24 mouse cellular contexts compared by ENCODE assay signal in genomic region chr17:72569491-72569890, GRCm38 (mm10). TPM values are rescaled to one million over a fixed set of nuclear protein-coding genes. Genes with fewer than 3 reads are reported as not detected.
DNase-seq lines count a peak whose midpoint lies in the region; ATAC-seq lines count a peak whose summit lies in the region.
"Had no signal": no experiment of that assay in that cellular context is flagged by ENCODE, and none has a peak within 500 bp of the region (broad histone marks: within the 10 kb centered on the region; RNA-seq: fewer than 3 reads in every experiment).

No protein-coding gene starts in this region.

- no peaks in the 10 kb centered on the region for H3K27me3 ChIP-seq in hindbrain, embryonic 11.5 days (ENCODE audit: control insufficient read depth, insufficient read depth, low read length)
- H3K27me3 ChIP-seq in midbrain, embryonic 16.5 days (ENCODE audit: control insufficient read depth, insufficient read depth, low read depth, low read length) = no peaks in the 10 kb centered on the region
- H3K27me3 ChIP-seq: embryonic facial prominence, embryonic 12.5 days; forebrain, embryonic 13.5 days; limb, embryonic 13.5 days; liver, embryonic 13.5 days; lung, embryonic 15.5 days had no signal

- peak; percentile 4 for DNase-seq in embryo, embryonic 10.5 days (ENCODE audit: low spot score)
- DNase-seq in embryo, embryonic 9.5 days (ENCODE audit: extremely low spot score) = no peak
- DNase-seq in hindbrain, embryonic 11.5 days (ENCODE audit: low spot score) = peak; percentile 9
- peak; percentile 21 for DNase-seq in mesoderm, embryonic 11.5 days (ENCODE audit: low read depth, low spot score)
- DNase-seq in thymus, postnatal 10 days (ENCODE audit: low spot score in 2 of 2) = no peak
- DNase-seq in cerebellum, adult 11-12 months = no peak
- no peak for DNase-seq in MN1 (ENCODE audit: low spot score)
- DNase-seq: adrenal gland, adult 8-10 months; cerebellum, postnatal 10 days; gastrocnemius, postnatal 25 days; kidney, adult 18-20 months; layer of hippocampus, postnatal 36 days; liver, embryonic 13.5 days; lung, postnatal 4 days; right cerebral cortex, postnatal 14 days had no signal

- H3K36me3 ChIP-seq in hindbrain, embryonic 11.5 days (ENCODE audit: control insufficient read depth, insufficient read depth, low read length) = no peaks in the 10 kb centered on the region
- H3K36me3 ChIP-seq in midbrain, embryonic 16.5 days (ENCODE audit: control insufficient read depth, insufficient read depth, low read length) = no peaks in the 10 kb centered on the region
- H3K36me3 ChIP-seq: embryonic facial prominence, embryonic 12.5 days; limb, embryonic 13.5 days; liver, embryonic 13.5 days; lung, embryonic 15.5 days had no signal

- H3K9me3 ChIP-seq in hindbrain, embryonic 11.5 days (ENCODE audit: control insufficient read depth, low read length) = no peaks in the 10 kb centered on the region
- no peaks in the 10 kb centered on the region for H3K9me3 ChIP-seq in midbrain, embryonic 16.5 days (replicated peaks; ENCODE audit: control insufficient read depth, low read length, poor library complexity, severe bottlenecking)
- H3K9me3 ChIP-seq: embryonic facial prominence, embryonic 12.5 days; forebrain, embryonic 13.5 days; limb, embryonic 13.5 days; lung, embryonic 15.5 days had no signal

- H3K27ac ChIP-seq in hindbrain, embryonic 11.5 days (ENCODE audit: low read depth, low read length) = no peak overlapping the region
- H3K27ac ChIP-seq in midbrain, embryonic 16.5 days (ENCODE audit: low read length) = no peak overlapping the region
- H3K27ac ChIP-seq: embryonic facial prominence, embryonic 12.5 days; forebrain, embryonic 13.5 days; kidney, postnatal 0 days; layer of hippocampus, adult 2 months; limb, embryonic 13.5 days; liver, embryonic 13.5 days; lung, embryonic 15.5 days had no signal

- ATAC-seq in hindbrain, embryonic 11.5 days (ENCODE audit: low FRiP score) = 0 out of 2 replicates have a peak, but pooled peaks have one; percentile 30
- 0 out of 2 replicates have a peak, but pooled peaks have one; percentile 32 for ATAC-seq in midbrain, embryonic 16.5 days
- ATAC-seq: forebrain, embryonic 13.5 days; Patski had no signal

- 61% methylated on average over 10 of the region's 10 CpGs for WGBS in hindbrain, embryonic 11.5 days
- 41% methylated on average over 10 of the region's 10 CpGs for WGBS in midbrain, embryonic 16.5 days

- no peak overlapping the region for H3K4me2 ChIP-seq in hindbrain, embryonic 11.5 days (replicated peaks; ENCODE audit: low read depth, low read length)
- 0 out of 2 replicates have a peak overlapping the region, but pooled peaks have one; percentile 8 for H3K4me2 ChIP-seq in midbrain, embryonic 16.5 days (ENCODE audit: low read length)
- H3K4me2 ChIP-seq: embryonic facial prominence, embryonic 12.5 days; forebrain, embryonic 13.5 days; limb, embryonic 13.5 days; liver, embryonic 13.5 days; lung, embryonic 15.5 days had no signal

- H3K9ac ChIP-seq in hindbrain, embryonic 11.5 days (ENCODE audit: low read depth, low read length) = no peak overlapping the region
- H3K9ac ChIP-seq in midbrain, embryonic 16.5 days (ENCODE audit: low read depth, low read length) = no peak overlapping the region
- H3K9ac ChIP-seq: embryonic facial prominence, embryonic 12.5 days; forebrain, embryonic 13.5 days; limb, embryonic 13.5 days; liver, embryonic 13.5 days; lung, embryonic 15.5 days had no signal

- no peak overlapping the region for H3K4me3 ChIP-seq in hindbrain, embryonic 11.5 days (ENCODE audit: low read depth, low read length)
- no peak overlapping the region for H3K4me3 ChIP-seq in midbrain, embryonic 16.5 days (ENCODE audit: low read depth, low read length)
- H3K4me3 ChIP-seq: embryonic facial prominence, embryonic 12.5 days; erythroblast, embryonic 14.5 days; forebrain, embryonic 13.5 days; layer of hippocampus, adult 2 months; limb, embryonic 13.5 days; liver, embryonic 13.5 days; lung, embryonic 15.5 days had no signal

- no peaks in the 10 kb centered on the region for H3K4me1 ChIP-seq in hindbrain, embryonic 11.5 days (replicated peaks; ENCODE audit: control insufficient read depth, insufficient read depth, low read length)
- H3K4me1 ChIP-seq in midbrain, embryonic 16.5 days (ENCODE audit: control insufficient read depth, insufficient read depth, low read length) = 0 out of 2 replicates have a peak, but pooled peaks cover 2% of the 10 kb centered on the region
- H3K4me1 ChIP-seq: embryonic facial prominence, embryonic 12.5 days; limb, embryonic 13.5 days; liver, embryonic 13.5 days; lung, embryonic 15.5 days had no signal

RNA-seq across cellular contexts. Expression of gene Alk, which starts 34.9 kb away (rescaled TPM):
- 0.27 and 0.51 TPM in 2 replicates for polyA plus RNA-seq in hindbrain, embryonic 11.5 days (2014; fragmentation: Nextera tagmentation; extraction: Ambion mirVana)
- polyA plus RNA-seq in midbrain, embryonic 16.5 days (2015; fragmentation: Nextera tagmentation; extraction: Ambion mirVana) = 7.6 and 7.8 TPM in 2 replicates
- polyA plus RNA-seq: erythroblast, embryonic 14.5 days had no signal

Comparison
In these comparisons a context has a peak if more than half of its experiments do, and no peak if none do; other contexts are left out.
1. DNase-seq: peak in embryo, embryonic 10.5 days (single experiment), hindbrain, embryonic 11.5 days (single experiment) and mesoderm, embryonic 11.5 days (single experiment); none in embryo, embryonic 9.5 days (single experiment), thymus, postnatal 10 days (0 of 2), cerebellum, adult 11-12 months (single experiment) and MN1 (single experiment).